Mouse (Mus musculus): ENCODE results near the gene Il6st. TPM values are rescaled to one million over a fixed set of nuclear protein-coding genes. Genes with fewer than 3 reads are reported as not detected.

The Il6st gene
- total RNA-seq, 2 experiments from 2014 or later, result 82.2 to 89.1 TPM

Other genes with a start within 250 kb of the Il6st start
- 1 to 10 TPM; 3.3 to 4.0 TPM for gene Ankrd55, start 175.6 kb upstream of the Il6st start, total RNA-seq (2021)
- under 1 TPM; 0.21 to 0.53 TPM for gene Il31ra, start 130.3 kb downstream of the Il6st start, total RNA-seq (2021)
- gene Ddx4, start 188.4 kb downstream of the Il6st start, total RNA-seq (2021), result 1 to 10 TPM in 1 of 2 experiments, under 1 TPM in 1; 0.78 to 1.2 TPM
- gene Slc38a9, start 196.7 kb downstream of the Il6st start, total RNA-seq (2021), result 10 to 100 TPM; 18.5 to 21.7 TPM

Data from left cerebral cortex, postnatal 14 days (tissue).